Mouse (Mus musculus): ENCODE data around the gene Lemd1. TPM values are rescaled to one million over a fixed set of nuclear protein-coding genes. Genes with fewer than 3 reads are reported as not detected.
A peak's percentile ranks its signal among the peaks of the same experiment; 100 is the strongest.

Gene Lemd1
- polyA plus RNA-seq, 1 experiment from 2014 or later = not detected

GRCm38 (mm10) chr1:132197666-132198065 lies 6.4 kb downstream of the Lemd1 start:
- no peak overlapping the region for H3K27ac ChIP-seq (ENCODE audit: low read length)
- H3K4me2 ChIP-seq (ENCODE audit: low read depth, low read length) = no peak overlapping the region
- no peak for ATAC-seq
- H3K9ac ChIP-seq (ENCODE audit: low read depth, low read length) = no peak overlapping the region
- whole genome bisulfite sequencing = 17% methylated on average over 9 of the region's 9 CpGs
- no peaks in the 10 kb centered on the region for H3K4me1 ChIP-seq (ENCODE audit: control insufficient read depth, insufficient read depth, low read length)
- no peak overlapping the region for H3K4me3 ChIP-seq (ENCODE audit: low read length)
- no peaks in the 10 kb centered on the region for H3K36me3 ChIP-seq (ENCODE audit: control insufficient read depth, insufficient read depth, low read length)
- H3K9me3 ChIP-seq (ENCODE audit: control insufficient read depth, low read length) = no peaks in the 10 kb centered on the region
- H3K27me3 ChIP-seq (replicated peaks; ENCODE audit: control insufficient read depth, insufficient read depth, low read length) = peaks cover 20% of the 10 kb centered on the region

- no peaks in the 10 kb centered on the region for H3K9me3 ChIP-seq (ENCODE audit: control insufficient read depth, low read length)
- no peak for ATAC-seq
- peaks cover 18% of the 10 kb centered on the region for H3K27me3 ChIP-seq (replicated peaks; ENCODE audit: control insufficient read depth, insufficient read depth, low read length)
- no peak overlapping the region for H3K27ac ChIP-seq (ENCODE audit: low read length)
- H3K4me2 ChIP-seq (ENCODE audit: low read depth, low read length) = no peak overlapping the region
- H3K36me3 ChIP-seq (ENCODE audit: control insufficient read depth, insufficient read depth, low read length) = no peaks in the 10 kb centered on the region
- WGBS = 83% methylated on average over 16 of the region's 16 CpGs
- H3K4me3 ChIP-seq (ENCODE audit: low read length) = no peak overlapping the region
- no peak overlapping the region for H3K9ac ChIP-seq (ENCODE audit: low read depth, low read length)
- H3K4me1 ChIP-seq (ENCODE audit: control insufficient read depth, insufficient read depth, low read length) = no peaks in the 10 kb centered on the region
Measured at GRCm38 (mm10) chr1:132198401-132199071, 7.3 kb downstream of the Lemd1 start.

GRCm38 (mm10) chr1:132199244-132199643 lies 8.0 kb downstream of the Lemd1 start:
- Histone ChIP-seq H3K27ac (ENCODE audit: low read length) (no peak overlapping the region), H3K4me2 (ENCODE audit: low read depth, low read length) (no peak overlapping the region), H3K9ac (ENCODE audit: low read depth, low read length) (no peak overlapping the region), H3K4me1 (ENCODE audit: control insufficient read depth, insufficient read depth, low read length) (no peaks in the 10 kb centered on the region), H3K9me3 (ENCODE audit: control insufficient read depth, low read length) (no peaks in the 10 kb centered on the region), H3K27me3 (replicated peaks; ENCODE audit: control insufficient read depth, insufficient read depth, low read length) (peaks cover 15% of the 10 kb centered on the region), H3K4me3 (ENCODE audit: low read length) (no peak overlapping the region), H3K36me3 (ENCODE audit: control insufficient read depth, insufficient read depth, low read length) (no peaks in the 10 kb centered on the region)
- no peak for ATAC-seq
- 78% methylated on average over 6 of the region's 6 CpGs for WGBS

- H3K36me3 ChIP-seq (ENCODE audit: control insufficient read depth, insufficient read depth, low read length) = no peaks in the 10 kb centered on the region
- H3K27ac ChIP-seq (ENCODE audit: low read length) = no peak overlapping the region
- no peak for ATAC-seq
- 14% methylated on average over 12 of the region's 12 CpGs for WGBS
- H3K27me3 ChIP-seq (replicated peaks; ENCODE audit: control insufficient read depth, insufficient read depth, low read length) = peaks cover 15% of the 10 kb centered on the region
- H3K9ac ChIP-seq (ENCODE audit: low read depth, low read length) = no peak overlapping the region
- H3K9me3 ChIP-seq (ENCODE audit: control insufficient read depth, low read length) = no peaks in the 10 kb centered on the region
- H3K4me3 ChIP-seq (ENCODE audit: low read length) = 0 out of 2 replicates have a peak overlapping the region, but pooled peaks have one; percentile 4
- H3K4me2 ChIP-seq (ENCODE audit: low read depth, low read length) = no peak overlapping the region
- no peaks in the 10 kb centered on the region for H3K4me1 ChIP-seq (ENCODE audit: control insufficient read depth, insufficient read depth, low read length)
Measured at GRCm38 (mm10) chr1:132199934-132200333, 8.7 kb downstream of the Lemd1 start.

GRCm38 (mm10) chr1:132200562-132201510 lies 9.6 kb downstream of the Lemd1 start:
- Histone ChIP-seq H3K36me3 (ENCODE audit: control insufficient read depth, insufficient read depth, low read length) (no peaks in the 10 kb centered on the region), H3K4me1 (ENCODE audit: control insufficient read depth, insufficient read depth, low read length) (no peaks in the 10 kb centered on the region), H3K4me3 (ENCODE audit: low read length) (no peak overlapping the region), H3K27me3 (replicated peaks; ENCODE audit: control insufficient read depth, insufficient read depth, low read length) (peaks cover 15% of the 10 kb centered on the region), H3K27ac (ENCODE audit: low read length) (no peak overlapping the region), H3K9ac (ENCODE audit: low read depth, low read length) (no peak overlapping the region), H3K4me2 (ENCODE audit: low read depth, low read length) (no peak overlapping the region), H3K9me3 (ENCODE audit: control insufficient read depth, low read length) (no peaks in the 10 kb centered on the region)
- peak; percentile 58 for ATAC-seq
- WGBS = 15% methylated on average over 11 of the region's 11 CpGs

- Histone ChIP-seq H3K9me3 (ENCODE audit: control insufficient read depth, low read length) (no peaks in the 10 kb centered on the region), H3K4me3 (ENCODE audit: low read length) (no peak overlapping the region), H3K27me3 (replicated peaks; ENCODE audit: control insufficient read depth, insufficient read depth, low read length) (peaks cover 15% of the 10 kb centered on the region), H3K27ac (ENCODE audit: low read length) (no peak overlapping the region), H3K4me1 (ENCODE audit: control insufficient read depth, insufficient read depth, low read length) (no peaks in the 10 kb centered on the region), H3K9ac (ENCODE audit: low read depth, low read length) (no peak overlapping the region), H3K36me3 (ENCODE audit: control insufficient read depth, insufficient read depth, low read length) (no peaks in the 10 kb centered on the region), H3K4me2 (ENCODE audit: low read depth, low read length) (no peak overlapping the region)
- WGBS = 35% methylated on average over 4 of the region's 4 CpGs
- ATAC-seq = no peak
Measured at GRCm38 (mm10) chr1:132201511-132201860, 10.3 kb downstream of the Lemd1 start.

- H3K27ac ChIP-seq (ENCODE audit: low read length) = no peak overlapping the region
- no peak for ATAC-seq
- no peak overlapping the region for H3K9ac ChIP-seq (ENCODE audit: low read depth, low read length)
- peaks cover 15% of the 10 kb centered on the region for H3K27me3 ChIP-seq (replicated peaks; ENCODE audit: control insufficient read depth, insufficient read depth, low read length)
- no peak overlapping the region for H3K4me2 ChIP-seq (ENCODE audit: low read depth, low read length)
- H3K4me1 ChIP-seq (ENCODE audit: control insufficient read depth, insufficient read depth, low read length) = no peaks in the 10 kb centered on the region
- H3K36me3 ChIP-seq (ENCODE audit: control insufficient read depth, insufficient read depth, low read length) = no peaks in the 10 kb centered on the region
- no peak overlapping the region for H3K4me3 ChIP-seq (ENCODE audit: low read length)
- WGBS = 61% methylated on average over 2 of the region's 2 CpGs
- H3K9me3 ChIP-seq (ENCODE audit: control insufficient read depth, low read length) = no peaks in the 10 kb centered on the region
Measured at GRCm38 (mm10) chr1:132201936-132202335, 10.7 kb downstream of the Lemd1 start.

- Histone ChIP-seq H3K4me2 (ENCODE audit: low read depth, low read length) (no peak overlapping the region), H3K4me1 (ENCODE audit: control insufficient read depth, insufficient read depth, low read length) (no peaks in the 10 kb centered on the region), H3K27ac (ENCODE audit: low read length) (no peak overlapping the region), H3K9ac (ENCODE audit: low read depth, low read length) (no peak overlapping the region), H3K9me3 (ENCODE audit: control insufficient read depth, low read length) (no peaks in the 10 kb centered on the region), H3K4me3 (ENCODE audit: low read length) (no peak overlapping the region), H3K36me3 (ENCODE audit: control insufficient read depth, insufficient read depth, low read length) (no peaks in the 10 kb centered on the region), H3K27me3 (replicated peaks; ENCODE audit: control insufficient read depth, insufficient read depth, low read length) (peaks cover 15% of the 10 kb centered on the region)
- no peak for ATAC-seq
- WGBS = 94% methylated on average over 5 of the region's 5 CpGs
Measured at GRCm38 (mm10) chr1:132202771-132203170, 11.5 kb downstream of the Lemd1 start.

GRCm38 (mm10) chr1:132205958-132206357 lies 14.7 kb downstream of the Lemd1 start:
- Histone ChIP-seq H3K4me2 (ENCODE audit: low read depth, low read length) (no peak overlapping the region), H3K9ac (ENCODE audit: low read depth, low read length) (no peak overlapping the region), H3K9me3 (ENCODE audit: control insufficient read depth, low read length) (no peaks in the 10 kb centered on the region), H3K27me3 (replicated peaks; ENCODE audit: control insufficient read depth, insufficient read depth, low read length) (peaks cover 13% of the 10 kb centered on the region; the same call in 1 of the 2 replicates), H3K4me3 (ENCODE audit: low read length) (no peak overlapping the region), H3K36me3 (ENCODE audit: control insufficient read depth, insufficient read depth, low read length) (no peaks in the 10 kb centered on the region), H3K4me1 (ENCODE audit: control insufficient read depth, insufficient read depth, low read length) (no peaks in the 10 kb centered on the region), H3K27ac (ENCODE audit: low read length) (no peak overlapping the region)
- ATAC-seq = no peak
- WGBS = 46% methylated on average over 5 of the region's 5 CpGs

Measured in intestine, embryonic 16.5 days (tissue).